Mouse (Mus musculus): ENCODE data around the gene Rnf141.

Rnf141 gene

GRCm38 (mm10) chr7:110792834-110793233, 51.4 kb downstream of the Rnf141 start:
- DNase-seq: no peak

- DNase-seq: no peak
Observed at GRCm38 (mm10) chr7:110792201-110792600, 52.1 kb downstream of the Rnf141 start.

- no peak for DNase-seq
Observed at GRCm38 (mm10) chr7:110790878-110791277, 53.4 kb downstream of the Rnf141 start.

GRCm38 (mm10) chr7:110787310-110787709, 56.9 kb downstream of the Rnf141 start:
- DNase-seq: no peak

- DNase-seq: no peak
Observed at GRCm38 (mm10) chr7:110785741-110786146, 58.5 kb downstream of the Rnf141 start.

- DNase-seq: no peak
Observed at GRCm38 (mm10) chr7:110784965-110785364, 59.3 kb downstream of the Rnf141 start.

GRCm38 (mm10) chr7:110782845-110783478, 61.3 kb downstream of the Rnf141 start:
- DNase-seq: no peak

GRCm38 (mm10) chr7:110782135-110782534, 62.1 kb downstream of the Rnf141 start:
- no peak for DNase-seq

- DNase-seq: no peak
Observed at GRCm38 (mm10) chr7:110781231-110781711, 63.0 kb downstream of the Rnf141 start.

GRCm38 (mm10) chr7:110780520-110780919, 63.7 kb downstream of the Rnf141 start:
- DNase-seq: no peak

- DNase-seq: no peak
Observed at GRCm38 (mm10) chr7:110779605-110780111, 64.6 kb downstream of the Rnf141 start.

- no peak for DNase-seq
Observed at GRCm38 (mm10) chr7:110778933-110779332, 65.3 kb downstream of the Rnf141 start.

GRCm38 (mm10) chr7:110777146-110778001, 66.9 kb downstream of the Rnf141 start:
- no peak for DNase-seq

GRCm38 (mm10) chr7:110774674-110775073, 69.6 kb downstream of the Rnf141 start:
- DNase-seq: no peak

GRCm38 (mm10) chr7:110774077-110774476, 70.2 kb downstream of the Rnf141 start:
- DNase-seq: no peak

- DNase-seq: peak; percentile 28 to 37
Observed at GRCm38 (mm10) chr7:110773204-110774002, 70.9 kb downstream of the Rnf141 start.

GRCm38 (mm10) chr7:110772343-110772742, 71.9 kb downstream of the Rnf141 start:
- no peak for DNase-seq

- DNase-seq: no peak
Observed at GRCm38 (mm10) chr7:110770949-110771348, 73.3 kb downstream of the Rnf141 start.

- DNase-seq: peak; percentile 41 to 52
Observed at GRCm38 (mm10) chr7:110769094-110769493, 75.2 kb downstream of the Rnf141 start.

GRCm38 (mm10) chr7:110768451-110769064, 75.7 kb downstream of the Rnf141 start:
- DNase-seq: peak; percentile 47 to 61

- DNase-seq: no peak
Observed at GRCm38 (mm10) chr7:110768001-110768400, 76.3 kb downstream of the Rnf141 start, which contains the start of gene Ampd3. Gene Ampd3 (plus strand): TSS chr7:110768206.

GRCm38 (mm10) chr7:110762605-110763180, 81.6 kb downstream of the Rnf141 start:
- DNase-seq: no peak
